Mouse (Mus musculus): Measurements from ENCODE around the gene Scd3. TPM values are rescaled to one million over a fixed set of nuclear protein-coding genes. Genes with fewer than 3 reads are reported as not detected.

Gene Scd3
- total RNA-seq (2023) = not detected in 2 replicates

GRCm38 (mm10) chr19:44203015-44203564 lies at the start of gene Scd3:
TSS of gene Scd3 (plus strand) at chr19:44203269.

DNA sequence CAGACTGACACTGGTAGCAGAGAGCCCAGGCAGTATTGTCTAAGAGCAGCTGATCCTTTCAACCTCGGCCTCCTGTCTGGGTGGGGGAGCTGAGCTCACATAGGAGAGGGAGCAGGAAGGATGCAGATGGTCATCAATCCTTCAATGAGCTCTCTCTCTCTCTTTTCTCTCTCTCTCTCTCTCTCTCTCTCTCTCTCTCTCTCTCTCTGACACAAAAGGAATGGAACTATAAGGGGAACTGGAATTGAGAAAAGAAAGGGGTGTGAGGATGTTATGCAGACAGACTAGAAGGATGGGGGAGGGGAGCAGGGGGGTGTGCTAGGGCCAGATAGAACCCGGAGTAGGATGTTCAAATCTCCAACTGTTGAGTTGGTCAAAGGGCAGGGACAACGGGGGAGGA lies 10.7 kb upstream of the Scd3 start, which contains the start of gene Pkd2l1:
Gene Pkd2l1 (minus strand): TSS at position 101 of the 400 bp plus-strand sequence.

DNA sequence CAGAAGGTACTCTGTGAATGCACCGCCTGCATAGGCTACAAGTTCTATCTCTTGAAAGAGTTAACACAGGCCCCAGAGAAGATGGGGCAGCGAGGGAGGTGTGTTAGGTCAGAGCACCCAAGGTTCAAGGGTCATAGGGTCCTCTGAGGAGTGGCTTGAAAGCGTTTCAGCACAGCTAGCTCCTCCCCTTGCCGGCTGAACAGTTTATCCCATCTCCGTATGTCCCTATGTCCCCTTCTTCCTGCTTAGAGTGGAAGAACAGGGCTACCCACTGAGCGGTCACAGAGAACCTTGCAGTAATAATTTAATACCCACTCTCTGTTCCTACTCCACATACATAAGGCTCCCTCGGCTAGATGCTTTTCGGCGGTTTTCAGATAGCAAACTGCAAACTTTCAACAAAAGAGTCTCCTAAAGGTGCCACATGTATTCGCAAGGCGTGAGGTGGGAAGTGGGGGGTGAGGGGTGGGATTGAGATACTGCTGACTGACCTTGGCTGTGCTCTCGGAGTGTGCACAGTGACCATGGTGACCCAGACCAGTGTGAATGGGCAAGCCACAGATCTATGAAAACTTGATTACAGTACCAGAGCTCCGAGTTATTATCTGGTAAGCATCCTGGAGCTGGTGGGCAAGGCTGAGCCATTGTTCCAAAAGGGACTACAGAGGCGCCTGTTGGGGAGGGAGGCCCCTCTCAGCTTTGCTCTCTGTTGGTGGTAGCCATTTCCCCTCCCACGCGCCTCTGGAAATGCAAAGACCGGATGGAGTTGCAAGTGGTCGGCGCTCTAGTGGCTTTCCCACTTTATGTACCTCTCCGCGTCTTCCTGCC lies 90.1 kb downstream of the Scd3 start, which contains the start of gene Scd2:
Gene Scd2 (plus strand): TSS at position 734 of the 828 bp plus-strand sequence.

Other genes starting within 250 kb of the Scd3 start
- not detected in 2 replicates for gene Cpn1, start 216.7 kb upstream of the Scd3 start, total RNA-seq (2023)
- gene Cyp2c23, start 174.1 kb upstream of the Scd3 start, total RNA-seq (2023) = not detected in 2 replicates
- gene Erlin1, start 133.5 kb upstream of the Scd3 start, total RNA-seq (2023) = 25.5 and 27.4 TPM in 2 replicates
- 41.3 and 56.6 TPM in 2 replicates for gene Chuk, start 95.8 kb upstream of the Scd3 start, total RNA-seq (2023)
- gene Cwf19l1, start 67.4 kb upstream of the Scd3 start, total RNA-seq (2023) = 8.1 and 12.4 TPM in 2 replicates
- gene Bloc1s2, start 56.8 kb upstream of the Scd3 start, total RNA-seq (2023) = 56.9 and 64.7 TPM in 2 replicates
- gene Pkd2l1, start 10.8 kb upstream of the Scd3 start, total RNA-seq (2023) = not detected in 2 replicates
- 14.1 and 16.4 TPM in 2 replicates for gene Scd2, start 90.4 kb downstream of the Scd3 start, total RNA-seq (2023)
- gene Scd4, start 129.8 kb downstream of the Scd3 start, total RNA-seq (2023) = 0.13 and 0.20 TPM in 2 replicates
- gene Scd1, start 204.6 kb downstream of the Scd3 start, total RNA-seq (2023) = 1.1 and 3.5 TPM in 2 replicates